Mouse (Mus musculus) liver (tissue): ENCODE measurements around the gene Itga3.

Source experiments
- DNase-seq: peaks from one replicate; pipeline ENCODE4 v3.0.0-alpha.2; 2020; ENCODE audit warnings: mixed read lengths

Itga3 gene

GRCm38 (mm10) chr11:95027850-95028470, 48.6 kb downstream of the Itga3 start:
- DNase-seq: no peak

GRCm38 (mm10) chr11:95026849-95027248, 49.8 kb downstream of the Itga3 start:
- no peak for DNase-seq

- DNase-seq: peak; percentile 38
Observed at GRCm38 (mm10) chr11:95026090-95026542, 50.5 kb downstream of the Itga3 start.

GRCm38 (mm10) chr11:95025227-95026012, 51.2 kb downstream of the Itga3 start:
- DNase-seq: no peak

- no peak for DNase-seq
Observed at GRCm38 (mm10) chr11:95024439-95025184, 52.0 kb downstream of the Itga3 start.

- no peak for DNase-seq
Observed at GRCm38 (mm10) chr11:95023481-95023880, 53.1 kb downstream of the Itga3 start.

- DNase-seq: peak; percentile 55
Observed at GRCm38 (mm10) chr11:95022237-95022992, 54.2 kb downstream of the Itga3 start.

GRCm38 (mm10) chr11:95015484-95015883, 61.1 kb downstream of the Itga3 start:
- DNase-seq: no peak

- no peak for DNase-seq
Observed at GRCm38 (mm10) chr11:95012487-95012886, 64.1 kb downstream of the Itga3 start.

GRCm38 (mm10) chr11:95012075-95012474, 64.5 kb downstream of the Itga3 start:
- DNase-seq: peak; percentile 90

GRCm38 (mm10) chr11:95011416-95011815, 65.2 kb downstream of the Itga3 start:
- DNase-seq: no peak

- DNase-seq: peak; percentile 73
Observed at GRCm38 (mm10) chr11:95010841-95011403, 65.7 kb downstream of the Itga3 start.

GRCm38 (mm10) chr11:95010141-95010739, 66.4 kb downstream of the Itga3 start:
- peak; percentile 72 for DNase-seq

GRCm38 (mm10) chr11:95009629-95010014, 67.0 kb downstream of the Itga3 start, which contains the start of gene Samd14:
TSS of gene Samd14 (plus strand) at chr11:95009879.
- DNase-seq: peak; percentile 87

GRCm38 (mm10) chr11:95008661-95009628, 67.7 kb downstream of the Itga3 start:
- DNase-seq: no peak

- DNase-seq: no peak
Observed at GRCm38 (mm10) chr11:95007418-95007817, 69.2 kb downstream of the Itga3 start.

- peak; percentile 95 for DNase-seq
Observed at GRCm38 (mm10) chr11:95006525-95007219, 69.9 kb downstream of the Itga3 start.

- DNase-seq: no peak
Observed at GRCm38 (mm10) chr11:95006038-95006437, 70.6 kb downstream of the Itga3 start.

- DNase-seq: no peak
Observed at GRCm38 (mm10) chr11:95004937-95005198, 71.7 kb downstream of the Itga3 start.
